Mouse (Mus musculus) MEL (cell line): Measurements from ENCODE around the gene Sparcl1.

ENCODE experiments used
- MAX ChIP-seq: IDR thresholded peaks from 2 replicates; pipeline ENCODE4 v1.6.1; 2011; ENCODE audit warnings: low read length, improper control_type of control experiment
- POLR2AphosphoS5 ChIP-seq: IDR thresholded peaks from 2 replicates; pipeline ENCODE4 v1.6.1; 2012; ENCODE audit warnings: low read depth, borderline replicate concordance, mild to moderate bottlenecking, inconsistent platforms, low read length, moderate library complexity, mixed read lengths
- UBTF ChIP-seq: IDR thresholded peaks from 2 replicates; pipeline ENCODE4 v1.6.1; 2012; ENCODE audit warnings: low read depth, mild to moderate bottlenecking, inconsistent platforms, low read length, improper control_type of control experiment, moderate library complexity, borderline replicate concordance; ENCODE audit not compliant: insufficient read depth
- ZMIZ1 ChIP-seq: IDR thresholded peaks from 2 replicates; pipeline ENCODE4 v1.6.1; 2012; ENCODE audit warnings: low read depth, mild to moderate bottlenecking, inconsistent platforms, low read length, improper control_type of control experiment, moderate library complexity

DNA sequence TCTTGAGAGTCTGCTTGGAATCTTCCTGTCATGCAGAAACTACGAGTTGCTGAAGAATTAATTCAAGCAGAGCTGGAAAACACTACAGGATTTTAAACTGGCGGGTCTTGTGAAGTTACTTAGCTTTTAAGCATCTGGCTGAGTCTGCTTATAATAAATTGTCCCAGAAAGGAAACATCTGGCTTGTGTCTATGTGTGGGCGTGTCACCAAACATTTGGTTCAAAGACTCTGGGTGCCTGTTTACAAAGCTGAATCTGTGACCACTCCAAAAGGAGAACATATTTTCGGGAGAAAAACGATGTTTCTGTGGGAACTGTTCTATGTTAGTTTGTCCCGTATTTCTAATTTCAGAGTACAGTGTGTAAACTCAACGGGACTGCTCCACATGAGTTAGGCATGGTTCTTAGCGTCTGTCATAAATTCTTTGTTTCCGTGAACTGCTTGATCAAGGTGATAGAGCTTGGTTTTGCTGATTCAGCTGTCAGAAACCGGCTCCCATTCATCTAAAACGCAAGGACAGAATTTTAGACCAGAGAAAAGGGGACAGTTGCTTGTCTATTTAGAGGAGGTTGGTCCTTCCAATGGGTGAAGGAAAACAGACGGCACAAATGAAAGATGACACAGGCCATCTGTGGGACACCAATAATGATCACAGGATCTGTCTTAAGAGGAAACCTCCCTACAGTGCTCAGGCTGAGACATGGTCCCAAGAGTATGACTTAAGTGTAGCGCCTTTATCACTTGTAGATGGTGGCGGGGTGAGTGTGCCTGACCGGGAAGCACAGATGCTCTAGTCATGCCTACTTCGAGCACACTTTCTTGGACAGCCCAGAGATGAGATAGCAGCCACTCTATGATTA is 17.2 kb downstream of the Sparcl1 start:
- TF ChIP-seq MAX, result no peak
- no peak for TF ChIP-seq ZMIZ1
- no peak for TF ChIP-seq UBTF
- no peak for TF ChIP-seq POLR2AphosphoS5
